Comparison of ENCODE assay signal across 9 mouse cellular contexts in the genomic region with DNA sequence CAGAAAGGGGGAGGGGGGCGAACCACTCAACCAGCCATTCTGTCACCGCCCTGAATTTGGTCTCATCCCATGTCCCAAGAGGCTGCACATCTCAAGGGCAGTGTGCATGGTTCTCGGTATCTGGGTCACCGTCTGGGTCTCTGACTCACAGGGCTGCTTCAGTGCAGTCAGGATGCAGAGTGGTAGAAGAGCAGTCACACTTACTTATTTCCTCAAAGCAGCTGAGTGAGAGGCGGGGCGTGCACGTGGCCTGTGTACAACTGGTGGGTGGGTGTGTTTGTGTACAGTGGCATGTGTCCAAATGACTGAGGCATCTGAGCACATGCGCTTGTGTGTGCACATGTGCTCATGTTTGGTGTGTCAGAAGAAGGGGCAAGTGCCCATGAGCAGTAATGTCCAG. TPM values are rescaled to one million over a fixed set of nuclear protein-coding genes. Genes with fewer than 3 reads are reported as not detected.
A peak's percentile ranks its signal among the peaks of the same experiment; 100 is the strongest.
DNase-seq lines count a peak whose midpoint lies in the region; ATAC-seq and TF ChIP-seq lines count a peak whose summit lies in the region.
"Had no signal": no experiment of that assay in that cellular context is flagged by ENCODE, and none has a peak within 500 bp of the region (broad histone marks: within the 10 kb centered on the region; RNA-seq: fewer than 3 reads in every experiment).

No protein-coding gene starts in this region.

- no peaks in the 10 kb centered on the region for H3K9me3 ChIP-seq in embryonic facial prominence, embryonic 14.5 days (ENCODE audit: control insufficient read depth, low read length)
- no peaks in the 10 kb centered on the region for H3K9me3 ChIP-seq in embryonic facial prominence, embryonic 10.5 days
- H3K9me3 ChIP-seq in lung, embryonic 14.5 days (ENCODE audit: low read depth, low read length): no peaks in the 10 kb centered on the region
- H3K9me3 ChIP-seq: midbrain, embryonic 13.5 days had no signal

- H3K4me2 ChIP-seq in embryonic facial prominence, embryonic 14.5 days (ENCODE audit: low read depth, low read length): no peak overlapping the region
- no peak overlapping the region for H3K4me2 ChIP-seq in lung, embryonic 14.5 days
- H3K4me2 ChIP-seq: midbrain, embryonic 13.5 days had no signal

- no peak for TF ChIP-seq CTCF in lung, embryonic 14.5 days (IDR thresholded peaks at IDR 0.05; ENCODE audit: low read depth)

- no peak overlapping the region for H3K27ac ChIP-seq in embryonic facial prominence, embryonic 14.5 days (replicated peaks; ENCODE audit: low read depth, low read length)
- H3K27ac ChIP-seq in embryonic facial prominence, embryonic 10.5 days (replicated peaks): no peak overlapping the region
- no peak overlapping the region for H3K27ac ChIP-seq in lung, embryonic 14.5 days (ENCODE audit: low read depth)
- H3K27ac ChIP-seq: midbrain, embryonic 13.5 days had no signal

- DNase-seq in embryonic facial prominence, embryonic 14.5 days (ENCODE audit: low spot score): peak; percentile 71
- no peak for DNase-seq in embryonic facial prominence, embryonic 10.5 days (ENCODE audit: low spot score)
- DNase-seq in urinary bladder, postnatal 14 days (ENCODE audit: low spot score): peak; percentile 48
- DNase-seq in urinary bladder, postnatal 10 days (ENCODE audit: low spot score): no peak
- DNase-seq in lung, embryonic 14.5 days: peak; percentile 61
- peak; percentile 24 to 38 for DNase-seq in urinary bladder, postnatal 36 days (ENCODE audit: low spot score in 2 of 2)
- no peak for DNase-seq in B cell, adult 2 months
- DNase-seq in thymus, postnatal 4 days: no peak

- no peak overlapping the region for H3K9ac ChIP-seq in embryonic facial prominence, embryonic 14.5 days (ENCODE audit: low read depth, low read length)
- no peak overlapping the region for H3K9ac ChIP-seq in lung, embryonic 14.5 days
- H3K9ac ChIP-seq: midbrain, embryonic 13.5 days had no signal

- no peaks in the 10 kb centered on the region for H3K36me3 ChIP-seq in embryonic facial prominence, embryonic 14.5 days (ENCODE audit: control insufficient read depth, insufficient read depth, low read length)
- H3K36me3 ChIP-seq in embryonic facial prominence, embryonic 10.5 days (replicated peaks): no peaks in the 10 kb centered on the region
- no peaks in the 10 kb centered on the region for H3K36me3 ChIP-seq in lung, embryonic 14.5 days (ENCODE audit: insufficient read depth)
- H3K36me3 ChIP-seq: midbrain, embryonic 13.5 days had no signal

- H3K27me3 ChIP-seq in embryonic facial prominence, embryonic 14.5 days (replicated peaks; ENCODE audit: control insufficient read depth, insufficient read depth, low read length): no peaks in the 10 kb centered on the region
- H3K27me3 ChIP-seq in embryonic facial prominence, embryonic 10.5 days (replicated peaks; ENCODE audit: low read depth, poor library complexity, severe bottlenecking): 0 out of 2 replicates have a peak, but pooled peaks cover 6% of the 10 kb centered on the region
- no peaks in the 10 kb centered on the region for H3K27me3 ChIP-seq in lung, embryonic 14.5 days (ENCODE audit: insufficient read depth, low read length)

- H3K4me1 ChIP-seq in embryonic facial prominence, embryonic 14.5 days (ENCODE audit: control insufficient read depth, insufficient read depth, low read length): peaks cover 15% of the 10 kb centered on the region
- peaks cover 46% of the 10 kb centered on the region for H3K4me1 ChIP-seq in embryonic facial prominence, embryonic 10.5 days
- H3K4me1 ChIP-seq in lung, embryonic 14.5 days (ENCODE audit: insufficient read depth): peaks cover 12% of the 10 kb centered on the region; the same call in 1 of the 2 replicates

- 0 out of 2 replicates have a peak, but pooled peaks have one; percentile 8 for ATAC-seq in embryonic facial prominence, embryonic 14.5 days (ENCODE audit: low read depth)
- peak; percentile 56; the same call in 1 of the 2 replicates for ATAC-seq in lung, embryonic 14.5 days (ENCODE audit: insufficient read depth)
- ATAC-seq: midbrain, embryonic 13.5 days had no signal

- WGBS in embryonic facial prominence, embryonic 14.5 days: 63% methylated on average over 8 of the region's 8 CpGs
- 84% methylated on average over 8 of the region's 8 CpGs for WGBS in embryonic facial prominence, embryonic 10.5 days
- WGBS in lung, embryonic 14.5 days: 48% methylated on average over 8 of the region's 8 CpGs

- H3K4me3 ChIP-seq in embryonic facial prominence, embryonic 14.5 days (ENCODE audit: low read depth, low read length): no peak overlapping the region
- H3K4me3 ChIP-seq in embryonic facial prominence, embryonic 10.5 days: no peak overlapping the region
- H3K4me3 ChIP-seq in lung, embryonic 14.5 days (ENCODE audit: low read depth, low read length): no peak overlapping the region
- H3K4me3 ChIP-seq: midbrain, embryonic 13.5 days had no signal

RNA-seq across cellular contexts. Expression of gene Sdk2, which starts 28.8 kb away (rescaled TPM):
- polyA plus RNA-seq in embryonic facial prominence, embryonic 14.5 days (2014; fragmentation: Nextera tagmentation; extraction: Ambion mirVana): 5.9 and 6.3 TPM in 2 replicates
- polyA plus RNA-seq in embryonic facial prominence, embryonic 10.5 days (2016; fragmentation: Nextera tagmentation; extraction: Ambion mirVana): 1.9 and 3.1 TPM in 2 replicates
- polyA plus RNA-seq in lung, embryonic 14.5 days (2014; fragmentation: Nextera tagmentation; extraction: Ambion mirVana): 3.5 and 4.4 TPM in 2 replicates

Comparison
In these comparisons a context has a peak if more than half of its experiments do, and no peak if none do; other contexts are left out.
1. DNase-seq: peak in embryonic facial prominence, embryonic 14.5 days (single experiment), urinary bladder, postnatal 14 days (single experiment), lung, embryonic 14.5 days (single experiment) and urinary bladder, postnatal 36 days (2 of 2); none in embryonic facial prominence, embryonic 10.5 days (single experiment), urinary bladder, postnatal 10 days (single experiment), B cell, adult 2 months (0 of 2) and thymus, postnatal 4 days (single experiment).